Mouse (Mus musculus) cerebellum, adult 2 months (tissue): ENCODE measurements at regions not wholly inside any gene's neighbourhood (a gene's known extent, or its start where the extent isn't known, plus 50 kb on each side); places are given as distances from the start of the nearest gene placed in this dataset.

ENCODE experiments used
- CTCF ChIP-seq: fragments of 200-500 bp; IDR thresholded peaks from 2 replicates; pipeline ENCODE4 v1.5.1; 2011; ENCODE audit warnings: low read depth, mild to moderate bottlenecking, control low read depth, low read length, moderate library complexity, borderline replicate concordance; ENCODE audit not compliant: insufficient read depth
- POLR2A ChIP-seq: fragments of 200-500 bp; IDR thresholded peaks from 2 replicates; pipeline ENCODE4 v1.6.1; 2011; ENCODE audit warnings: low read length, control low read depth, borderline replicate concordance; ENCODE audit not compliant: insufficient read depth

- TF ChIP-seq POLR2A (no peak), CTCF (no peak)
Measured at GRCm38 (mm10) chr1:77221900-77222299, 293.0 kb downstream of the Epha4 start.
